Mouse (Mus musculus): ENCODE measurements at regions not wholly inside any gene's neighbourhood (a gene's known extent, or its start where the extent isn't known, plus 50 kb on each side); places are given as distances from the start of the nearest gene placed in this dataset.

GRCm38 (mm10) chr12:117389516-117390347, 126.5 kb upstream of the Rapgef5 start:
- no peak for TF ChIP-seq CTCF (IDR thresholded peaks at IDR 0.05; ENCODE audit: insufficient read depth, low read depth, low read length)
- TF ChIP-seq POLR2A (IDR thresholded peaks at IDR 0.05; ENCODE audit: insufficient read depth, low read depth, low read length): no peak
